Mouse (Mus musculus) neural tube, embryonic 15.5 days (tissue): ENCODE measurements around the gene Fcrla. TPM values are rescaled to one million over a fixed set of nuclear protein-coding genes. Genes with fewer than 3 reads are reported as not detected.

Source experiments
- ATAC-seq: fragments of 200-750 bp; cut with Nextera tagmentation; 2 replicates; pipeline ENCODE4 v1.8.0; 2017; ENCODE audit warnings: mild to moderate bottlenecking, moderate TSS enrichment, moderate library complexity; ENCODE audit not compliant: low FRiP score
- H3K27ac ChIP-seq: fragments of 300-500 bp; sonication (generic); replicated peaks from 2 replicates; pipeline ENCODE4 v1.5.1; 2015; ENCODE audit warnings: mild to moderate bottlenecking, inconsistent platforms
- H3K27me3 ChIP-seq: fragments of 300-500 bp; sonication (generic); replicated peaks from 2 replicates; pipeline ENCODE4 v1.6.1; 2015; ENCODE audit warnings: inconsistent platforms
- H3K36me3 ChIP-seq: fragments of 300-500 bp; sonication (generic); 2 replicates; pipeline ENCODE4 v1.6.1; 2015; ENCODE audit warnings: inconsistent platforms
- H3K4me1 ChIP-seq: fragments of 300-500 bp; sonication (generic); 2 replicates; pipeline ENCODE4 v1.6.1; 2015; ENCODE audit warnings: inconsistent platforms
- H3K4me2 ChIP-seq: fragments of 300-500 bp; sonication (generic); 2 replicates; pipeline ENCODE4 v1.6.1; 2015; ENCODE audit warnings: inconsistent platforms, mild to moderate bottlenecking, moderate library complexity
- H3K4me3 ChIP-seq: fragments of 300-500 bp; sonication (generic); replicated peaks from 2 replicates; pipeline ENCODE4 v1.5.1; 2015; ENCODE audit warnings: mild to moderate bottlenecking, inconsistent platforms
- H3K9ac ChIP-seq: fragments of 300-500 bp; sonication (generic); replicated peaks from 2 replicates; pipeline ENCODE4 v1.6.1; 2015; ENCODE audit warnings: mild to moderate bottlenecking, inconsistent platforms
- H3K9me3 ChIP-seq: fragments of 300-500 bp; sonication (generic); replicated peaks from 2 replicates; pipeline ENCODE4 v1.6.1; 2016; ENCODE audit warnings: inconsistent platforms
- WGBS: fragments of 180-500 bp; shearing (Covaris S2); methylation state at CpG from one replicate; pipeline ENCODE4 v1.1.7; 2015; ENCODE audit warnings: mixed read lengths; 5-methylcytosine and 5-hydroxymethylcytosine counted together
- polyA plus RNA-seq: library from polyadenylated mRNA; unstranded; fragments of >200 nt; fragmentation: Nextera tagmentation; extraction: Ambion mirVana; gene quantifications from 2 replicates; pipeline ENCODE4 v1.2.1, GENCODE M21; 2015

Fcrla gene
- polyA plus RNA-seq, 1 experiment from 2014 or later, result not detected

- WGBS, result 74% methylated on average over 6 of the region's 6 CpGs
- no peak for ATAC-seq
- Histone ChIP-seq H3K36me3 (no peaks in the 10 kb centered on the region), H3K9ac (no peak overlapping the region), H3K4me1 (no peaks in the 10 kb centered on the region), H3K27ac (no peak overlapping the region), H3K4me3 (no peak overlapping the region), H3K9me3 (no peaks in the 10 kb centered on the region), H3K4me2 (no peak overlapping the region), H3K27me3 (no peaks in the 10 kb centered on the region)
These were observed 442 bp downstream of the Fcrla start for GRCm38 (mm10) chr1:170926941-170927340.

GRCm38 (mm10) chr1:170924485-170924884 is 2.9 kb downstream of the Fcrla start:
- H3K9ac ChIP-seq, result no peak overlapping the region
- no peaks in the 10 kb centered on the region for H3K36me3 ChIP-seq
- no peak overlapping the region for H3K27ac ChIP-seq
- no peak overlapping the region for H3K4me3 ChIP-seq
- H3K9me3 ChIP-seq, result no peaks in the 10 kb centered on the region
- H3K27me3 ChIP-seq, result no peaks in the 10 kb centered on the region
- H3K4me2 ChIP-seq, result no peak overlapping the region
- WGBS, result 87% methylated on average over 6 of the region's 6 CpGs
- no peak for ATAC-seq
- no peaks in the 10 kb centered on the region for H3K4me1 ChIP-seq

DNA sequence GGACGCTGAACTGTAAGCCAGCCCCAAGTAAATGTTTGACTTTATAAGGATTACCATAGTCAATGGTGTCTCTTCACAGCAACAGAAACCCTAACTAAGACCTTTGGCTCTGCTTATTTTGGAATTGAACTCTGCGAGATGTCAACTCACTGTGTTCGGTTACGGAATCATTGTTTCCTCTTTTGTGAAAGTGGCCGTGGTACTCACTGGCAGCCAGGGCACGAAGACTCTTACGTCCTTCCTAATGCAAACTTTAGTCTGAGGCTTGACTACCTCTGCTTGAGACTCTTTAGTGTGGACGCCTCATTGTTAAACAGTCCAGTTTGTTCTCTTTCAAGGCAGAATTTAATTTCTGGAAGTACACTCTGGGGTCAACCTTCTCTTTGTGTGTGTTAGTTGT is 8.1 kb downstream of the Fcrla start:
- H3K27ac ChIP-seq, result no peak overlapping the region
- no peaks in the 10 kb centered on the region for H3K36me3 ChIP-seq
- no peaks in the 10 kb centered on the region for H3K9me3 ChIP-seq
- H3K4me2 ChIP-seq, result no peak overlapping the region
- no peak overlapping the region for H3K9ac ChIP-seq
- no peaks in the 10 kb centered on the region for H3K4me1 ChIP-seq
- no peak for ATAC-seq
- 95% methylated on average over 8 of the region's 8 CpGs for WGBS
- H3K27me3 ChIP-seq, result no peaks in the 10 kb centered on the region
- no peak overlapping the region for H3K4me3 ChIP-seq

DNA sequence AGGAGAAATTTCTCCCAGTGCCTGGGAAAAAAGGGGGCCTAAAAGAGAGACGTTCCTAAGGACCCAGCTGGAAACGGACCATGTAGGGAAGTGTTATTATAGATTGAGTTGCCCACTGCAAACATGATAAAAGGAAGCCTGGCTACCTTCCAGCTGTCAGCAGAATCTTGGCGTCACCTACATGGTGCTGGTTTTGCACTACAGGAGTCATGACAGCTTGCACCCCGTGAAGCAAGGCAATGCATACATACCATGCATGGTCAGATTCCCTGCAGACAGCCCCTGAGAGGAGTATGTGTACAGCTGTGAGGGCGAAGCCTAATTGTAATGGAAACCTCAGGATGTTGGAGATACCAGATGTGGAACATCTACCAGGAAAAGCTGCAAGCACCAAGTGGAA is 11.7 kb downstream of the Fcrla start:
- H3K36me3 ChIP-seq, result no peaks in the 10 kb centered on the region
- H3K27me3 ChIP-seq, result peaks cover 3% of the 10 kb centered on the region; the same call in 1 of the 2 replicates
- no peak overlapping the region for H3K4me2 ChIP-seq
- no peaks in the 10 kb centered on the region for H3K4me1 ChIP-seq
- H3K9ac ChIP-seq, result no peak overlapping the region
- WGBS, result 82% methylated on average over 5 of the region's 5 CpGs
- no peaks in the 10 kb centered on the region for H3K9me3 ChIP-seq
- ATAC-seq, result no peak
- H3K4me3 ChIP-seq, result no peak overlapping the region
- H3K27ac ChIP-seq, result no peak overlapping the region

- peaks cover 7% of the 10 kb centered on the region for H3K4me1 ChIP-seq
- H3K4me2 ChIP-seq, result no peak within 1 kb of the TSS
- no peak within 1 kb of the TSS for H3K9ac ChIP-seq
- no peak within 1 kb of the TSS for H3K4me3 ChIP-seq
- H3K27ac ChIP-seq, result no peak within 1 kb of the TSS
- peaks cover 22% of the 10 kb centered on the region for H3K27me3 ChIP-seq
- no peaks in the 10 kb centered on the region for H3K36me3 ChIP-seq
- WGBS, result 76% methylated on average over 5 of the region's 5 CpGs
- no peak for ATAC-seq
- no peaks in the 10 kb centered on the region for H3K9me3 ChIP-seq
These were observed 14.3 kb downstream of the Fcrla start, which contains the start of gene Fcrlb for GRCm38 (mm10) chr1:170912891-170913615. Gene Fcrlb (minus strand): TSS chr1:170912941.

GRCm38 (mm10) chr1:170911907-170912660 is 15.3 kb downstream of the Fcrla start:
- no peaks in the 10 kb centered on the region for H3K9me3 ChIP-seq
- ATAC-seq, result no peak
- H3K4me1 ChIP-seq, result peaks cover 17% of the 10 kb centered on the region
- H3K9ac ChIP-seq, result no peak overlapping the region
- WGBS, result 84% methylated on average over 11 of the region's 11 CpGs
- peaks cover 31% of the 10 kb centered on the region for H3K27me3 ChIP-seq
- no peak overlapping the region for H3K27ac ChIP-seq
- no peak overlapping the region for H3K4me3 ChIP-seq
- no peak overlapping the region for H3K4me2 ChIP-seq
- H3K36me3 ChIP-seq, result no peaks in the 10 kb centered on the region

DNA sequence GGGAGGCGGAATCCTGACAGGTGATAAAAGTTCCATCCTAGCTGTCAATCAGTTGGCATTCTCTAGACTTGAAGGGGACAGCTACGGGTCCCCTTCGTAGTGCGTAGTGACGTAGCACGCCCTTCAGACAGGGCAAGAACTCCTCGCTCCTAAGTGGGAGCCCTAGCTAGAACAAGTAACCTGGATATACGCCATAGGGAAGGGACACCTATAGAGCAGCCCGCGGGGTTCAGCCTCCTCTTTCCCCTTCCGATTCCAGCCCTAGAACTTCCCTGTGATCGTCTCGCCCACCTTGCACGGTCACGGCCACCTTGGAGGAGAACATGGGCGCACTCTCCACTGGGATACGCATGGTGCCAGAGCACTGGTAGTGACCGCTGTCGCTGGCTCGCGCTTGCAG is 19.0 kb downstream of the Fcrla start:
- peaks cover 17% of the 10 kb centered on the region for H3K4me1 ChIP-seq
- H3K4me2 ChIP-seq, result peak overlapping the region; percentile 92
- peaks cover 52% of the 10 kb centered on the region for H3K27me3 ChIP-seq
- H3K4me3 ChIP-seq, result peak overlapping the region; percentile 64
- H3K9ac ChIP-seq, result peak overlapping the region; percentile 62
- H3K36me3 ChIP-seq, result no peaks in the 10 kb centered on the region
- 4% methylated on average over 21 of the region's 21 CpGs for WGBS
- no peaks in the 10 kb centered on the region for H3K9me3 ChIP-seq
- no peak overlapping the region for H3K27ac ChIP-seq
- peak; percentile 81 for ATAC-seq

GRCm38 (mm10) chr1:170907456-170908191 is 19.8 kb downstream of the Fcrla start:
- no peaks in the 10 kb centered on the region for H3K9me3 ChIP-seq
- H3K4me2 ChIP-seq, result peak overlapping the region; percentile 92
- H3K9ac ChIP-seq, result peak overlapping the region; percentile 62
- H3K4me3 ChIP-seq, result peak overlapping the region; percentile 64
- peak overlapping the region; percentile 38; the same call in 1 of the 2 replicates for H3K27ac ChIP-seq
- H3K4me1 ChIP-seq, result peaks cover 17% of the 10 kb centered on the region
- peak; percentile 86 for ATAC-seq
- H3K36me3 ChIP-seq, result no peaks in the 10 kb centered on the region
- WGBS, result under 1% methylated on average over 71 of the region's 71 CpGs
- H3K27me3 ChIP-seq, result peaks cover 56% of the 10 kb centered on the region

GRCm38 (mm10) chr1:170907111-170907455 is 20.3 kb downstream of the Fcrla start:
- no peak for ATAC-seq
- H3K27ac ChIP-seq, result no peak overlapping the region
- H3K9me3 ChIP-seq, result no peaks in the 10 kb centered on the region
- H3K9ac ChIP-seq, result peak overlapping the region; percentile 62
- WGBS, result 21% methylated on average over 11 of the region's 11 CpGs
- peak overlapping the region; percentile 92 for H3K4me2 ChIP-seq
- peak overlapping the region; percentile 64 for H3K4me3 ChIP-seq
- peaks cover 17% of the 10 kb centered on the region for H3K4me1 ChIP-seq
- no peaks in the 10 kb centered on the region for H3K36me3 ChIP-seq
- H3K27me3 ChIP-seq, result peaks cover 61% of the 10 kb centered on the region

DNA sequence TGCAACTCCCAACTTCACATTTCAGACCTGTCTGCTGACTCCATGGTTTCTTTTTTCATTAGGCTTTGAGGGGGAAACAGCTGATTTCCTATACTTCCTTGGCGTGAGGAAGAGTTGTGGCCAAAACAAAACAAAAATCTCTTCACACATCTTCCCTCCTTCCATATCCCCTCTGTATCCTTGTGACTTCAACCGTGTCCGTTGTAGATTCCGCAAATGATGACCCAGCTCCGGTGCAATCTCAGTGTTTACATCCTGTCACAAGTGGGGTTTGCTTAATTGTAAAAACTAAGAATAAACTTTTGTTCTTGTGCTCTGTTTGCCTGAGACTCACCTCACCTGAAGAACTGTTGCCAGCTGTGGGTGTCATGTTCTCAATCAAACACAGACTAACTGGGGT is 23.9 kb downstream of the Fcrla start:
- Histone ChIP-seq H3K9me3 (no peaks in the 10 kb centered on the region), H3K27ac (no peak overlapping the region), H3K4me1 (peaks cover 17% of the 10 kb centered on the region), H3K36me3 (no peaks in the 10 kb centered on the region), H3K9ac (no peak overlapping the region), H3K27me3 (peaks cover 50% of the 10 kb centered on the region), H3K4me3 (no peak overlapping the region), H3K4me2 (no peak overlapping the region)
- ATAC-seq, result no peak
- 89% methylated on average over 5 of the region's 5 CpGs for WGBS

DNA sequence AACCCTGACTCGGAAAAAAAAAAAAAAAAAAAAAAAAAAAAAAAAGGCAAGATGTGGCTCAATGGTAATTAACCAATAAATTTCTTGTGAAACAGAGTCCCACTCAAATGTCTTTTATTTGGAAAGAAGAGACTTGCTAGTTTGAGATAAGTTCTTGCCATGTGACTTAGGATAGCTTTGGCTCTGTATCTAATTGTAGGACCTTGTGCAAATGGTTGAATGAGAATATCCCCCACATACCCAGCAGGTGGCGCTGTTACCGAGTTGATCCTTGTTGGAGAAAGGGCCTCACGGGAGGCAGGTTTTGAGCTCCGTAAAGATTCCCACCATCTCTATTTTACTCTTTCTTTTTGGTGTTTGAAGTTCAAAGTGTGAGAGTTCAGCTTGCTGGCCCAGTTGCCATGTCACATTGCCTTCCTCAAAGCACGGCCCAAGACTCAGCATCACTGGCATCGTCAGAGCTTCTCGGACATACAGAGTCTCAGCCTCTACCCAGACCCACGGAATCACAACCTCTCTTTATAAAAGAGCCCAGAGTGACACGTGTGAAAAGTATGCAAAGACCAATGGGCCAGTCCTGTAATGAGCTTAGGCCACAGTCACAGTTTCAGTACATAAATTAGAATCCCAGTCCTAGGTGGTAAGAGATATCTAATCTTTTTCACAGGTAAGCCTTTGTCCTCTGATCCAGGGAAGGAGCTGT is 25.7 kb downstream of the Fcrla start:
- no peak overlapping the region for H3K9ac ChIP-seq
- H3K27ac ChIP-seq, result no peak overlapping the region
- no peak overlapping the region for H3K4me3 ChIP-seq
- H3K9me3 ChIP-seq, result no peaks in the 10 kb centered on the region
- ATAC-seq, result peak; percentile 66; the same call in 1 of the 2 replicates
- 33% methylated on average over 10 of the region's 10 CpGs for WGBS
- H3K4me1 ChIP-seq, result 0 out of 2 replicates have a peak, but pooled peaks cover 3% of the 10 kb centered on the region
- no peaks in the 10 kb centered on the region for H3K36me3 ChIP-seq
- peak overlapping the region; percentile 27 for H3K4me2 ChIP-seq
- peaks cover 43% of the 10 kb centered on the region for H3K27me3 ChIP-seq
